Mouse (Mus musculus): ENCODE results near the gene Btg1.

Btg1 gene

DNA sequence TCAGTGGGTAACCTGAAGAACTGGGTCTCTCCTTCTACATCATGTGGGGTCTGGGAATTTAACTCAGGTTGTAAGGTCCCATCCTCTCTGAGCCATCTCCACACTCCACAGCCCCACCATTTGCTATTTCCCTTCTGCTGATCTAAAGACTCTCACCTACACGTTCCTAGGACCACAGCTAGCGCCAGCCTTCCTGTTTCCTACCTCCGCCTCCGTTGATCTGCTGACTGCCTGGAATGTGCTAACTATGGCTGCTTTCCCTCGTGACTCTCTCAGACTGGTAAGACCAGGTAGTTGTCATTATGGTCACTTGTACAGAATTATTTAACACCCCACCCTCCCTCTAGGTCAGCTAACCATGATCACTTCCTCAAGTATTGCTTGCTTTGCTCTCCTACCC is 13.3 kb downstream of the Btg1 start:
- DNase-seq (ENCODE audit: low spot score in 2 of 2): no peak

DNA sequence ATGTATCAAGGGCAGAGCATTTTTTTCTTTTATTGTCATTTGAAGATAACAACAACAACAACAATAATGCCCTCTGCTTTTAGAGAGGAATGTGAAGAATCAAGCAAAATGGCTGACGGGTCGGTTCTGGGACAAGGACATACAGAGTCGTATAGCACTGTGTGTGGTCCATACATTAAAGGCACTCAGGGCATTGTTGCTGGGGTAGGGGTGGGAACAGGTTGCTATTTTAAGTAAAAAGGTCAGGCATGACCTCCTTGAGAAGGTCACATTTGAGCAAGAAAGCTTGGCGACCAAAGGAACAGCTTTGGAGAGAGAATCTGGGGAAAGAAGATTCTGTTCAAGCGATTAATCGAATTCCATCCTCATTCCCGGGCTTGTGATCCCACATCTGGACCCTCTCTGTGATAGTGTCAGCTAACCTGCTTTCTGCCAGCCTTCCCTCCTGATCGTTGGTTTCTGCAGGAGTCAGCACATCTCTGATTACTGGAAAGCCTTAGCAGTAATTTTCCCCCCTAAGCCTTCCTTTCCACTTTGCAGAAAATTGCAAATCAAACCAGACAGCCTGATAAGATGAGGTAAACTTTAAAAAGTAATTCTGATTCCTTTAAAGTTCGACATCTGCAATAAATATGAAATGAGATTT is 14.4 kb downstream of the Btg1 start:
- no peak for DNase-seq (ENCODE audit: low spot score in 2 of 2)

DNA sequence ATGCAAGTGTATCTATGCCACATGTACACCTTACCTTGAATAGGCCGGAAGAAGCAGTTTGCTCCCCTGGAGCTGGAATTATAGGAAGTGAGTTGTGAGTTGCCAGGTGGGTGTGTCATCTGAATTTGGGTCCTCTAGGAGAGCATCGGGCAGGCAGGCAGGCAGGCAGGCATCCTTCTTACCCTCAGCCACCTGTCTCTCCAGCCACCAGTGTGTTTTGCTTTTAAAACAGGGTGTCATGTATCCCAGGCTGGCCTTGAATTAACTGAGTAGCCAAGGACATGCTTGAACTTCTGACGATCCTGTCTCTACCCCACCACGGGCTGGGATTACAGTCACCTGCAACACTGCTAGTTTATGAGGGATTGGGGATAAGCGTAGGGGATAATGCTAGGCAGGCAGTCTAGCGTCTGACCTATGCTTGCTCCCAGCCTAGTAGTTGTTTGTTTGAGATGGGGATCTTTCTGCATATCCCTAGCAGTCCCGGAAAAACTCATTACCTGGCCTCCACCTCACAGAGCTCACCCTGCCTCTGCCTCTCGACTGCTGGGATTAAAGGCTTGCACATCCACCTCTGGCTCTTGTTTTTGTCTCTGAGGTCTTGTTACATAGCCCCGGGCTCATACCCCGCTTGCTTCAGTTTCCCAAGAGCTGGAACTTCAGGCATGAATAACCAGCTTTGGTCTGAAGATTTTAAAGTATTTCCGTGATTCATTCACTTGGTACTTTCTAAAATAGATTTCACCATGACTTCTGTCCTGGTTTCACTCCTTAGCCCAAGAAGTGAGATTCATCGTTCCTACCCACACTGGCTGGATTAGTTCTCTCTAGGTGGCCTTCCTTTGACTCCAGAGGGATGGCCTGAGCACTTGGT is 15.7 kb downstream of the Btg1 start:
- no peak for DNase-seq (ENCODE audit: low spot score in 2 of 2)

DNA sequence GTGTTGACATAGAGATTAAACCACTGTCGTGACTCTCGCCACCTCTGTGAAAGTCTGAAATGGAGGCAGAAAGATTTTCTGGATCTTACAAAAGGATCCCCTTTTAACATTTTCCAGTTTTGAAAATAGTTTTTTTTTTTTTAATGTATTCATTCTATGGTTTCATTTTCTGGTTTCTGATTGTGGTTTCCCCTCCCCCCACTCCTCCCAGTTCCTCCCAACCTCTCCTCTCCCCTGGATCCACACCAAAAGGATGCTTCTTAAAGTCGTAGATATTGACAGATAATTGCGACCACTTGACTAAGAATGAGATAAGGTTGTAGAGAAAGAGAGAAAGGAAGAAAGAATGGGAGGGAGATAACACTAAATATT is 16.3 kb downstream of the Btg1 start:
- no peak for DNase-seq (ENCODE audit: low spot score in 2 of 2)

DNA sequence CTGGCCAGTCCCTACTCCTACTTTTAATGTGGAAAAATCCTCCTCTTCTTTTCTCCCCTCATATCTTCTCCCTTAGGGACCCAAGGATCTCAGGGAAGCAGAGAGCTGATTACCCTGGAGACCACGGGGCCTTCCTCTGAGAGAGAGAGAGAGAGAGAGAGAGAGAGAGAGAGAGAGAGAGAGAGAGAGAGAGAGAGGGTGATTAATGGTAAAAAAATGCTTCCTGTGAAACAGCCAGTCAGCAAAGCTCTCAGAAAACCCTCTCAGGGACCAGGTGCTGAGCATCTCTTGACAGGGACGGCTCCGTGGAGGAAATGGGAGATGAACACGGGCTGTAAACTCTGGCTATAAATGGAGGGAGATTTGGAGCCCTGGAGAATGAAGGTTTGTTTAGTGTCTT is 18.7 kb downstream of the Btg1 start:
- DNase-seq (ENCODE audit: low spot score in 2 of 2): no peak

DNA sequence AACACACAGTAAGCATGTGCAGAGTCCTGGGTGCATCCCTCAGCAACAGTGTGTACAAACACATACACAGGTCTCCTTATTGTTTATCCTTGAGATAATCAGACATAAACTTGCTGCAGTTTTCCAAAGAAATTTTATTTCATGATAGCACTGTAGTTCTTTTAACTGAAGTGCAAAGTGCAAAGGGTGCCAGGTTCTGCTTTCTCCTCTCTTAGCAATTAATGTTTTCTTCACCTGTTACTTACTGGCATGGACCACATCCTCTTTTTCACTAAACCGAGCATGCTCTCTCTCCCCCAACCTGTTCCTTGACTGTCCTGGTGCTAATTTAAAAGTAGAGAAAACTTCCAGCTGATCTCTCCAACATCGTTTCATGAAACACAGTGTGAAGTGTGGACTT is 21.7 kb downstream of the Btg1 start:
- DNase-seq (ENCODE audit: low spot score in 2 of 2): no peak

DNA sequence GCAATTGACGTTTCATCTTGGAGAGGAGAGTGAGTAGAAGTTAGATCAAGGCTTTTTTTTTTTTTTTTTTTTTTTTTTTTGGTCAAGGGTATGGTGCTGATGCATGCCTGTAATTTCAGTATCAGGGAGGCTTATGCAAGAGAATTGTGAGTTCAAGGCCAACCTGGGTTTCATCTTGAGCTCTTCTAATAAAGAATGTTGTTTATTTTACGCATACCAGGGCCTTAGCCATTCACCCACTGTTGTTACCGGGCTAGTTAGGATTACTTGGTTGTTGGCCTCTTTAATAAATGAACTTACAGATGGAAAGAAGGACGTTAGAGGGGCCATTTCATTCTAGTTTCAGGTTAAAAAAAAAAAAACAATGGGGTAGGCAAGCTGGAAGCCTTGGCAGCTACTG is 25.2 kb downstream of the Btg1 start:
- DNase-seq (ENCODE audit: low spot score in 2 of 2): no peak

DNA sequence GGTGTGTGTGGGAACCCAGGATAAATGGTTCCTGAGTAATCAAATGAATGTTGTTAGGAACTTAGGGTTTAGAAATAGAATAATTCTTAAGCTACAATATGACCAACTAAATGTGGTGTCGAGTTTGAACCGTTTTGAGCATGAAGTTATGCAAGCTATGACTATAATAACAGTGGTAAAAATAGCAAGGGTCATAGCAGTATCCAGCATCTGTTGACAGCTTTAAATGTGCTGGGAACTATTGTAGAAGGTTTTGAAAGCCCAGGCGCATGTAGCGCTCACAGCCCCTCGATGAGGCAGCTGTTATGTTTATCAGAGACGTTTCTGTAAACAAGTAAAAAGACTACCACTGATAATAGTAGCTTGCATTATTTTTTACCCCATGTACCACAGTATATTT is 25.9 kb downstream of the Btg1 start:
- DNase-seq (ENCODE audit: low spot score in 2 of 2): no peak

DNA sequence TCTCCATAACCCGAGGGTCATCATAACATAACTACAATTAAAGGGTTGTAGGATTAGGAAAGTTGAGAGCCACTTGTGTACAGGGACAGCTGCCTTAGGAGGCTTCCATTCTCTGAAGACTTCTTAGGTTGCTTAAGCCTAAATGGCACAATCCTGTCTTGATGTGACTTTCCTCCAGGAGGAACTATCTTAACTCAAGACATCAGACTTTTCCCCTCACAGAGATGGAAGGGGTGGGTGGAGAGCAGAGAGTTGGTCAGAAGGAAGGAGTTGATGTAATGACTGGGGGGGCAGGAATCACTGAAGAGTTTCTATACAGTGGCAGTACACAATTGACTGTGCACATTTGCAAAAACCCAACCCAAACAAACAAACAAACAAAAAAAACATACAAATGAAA is 28.4 kb downstream of the Btg1 start:
- DNase-seq (ENCODE audit: low spot score in 2 of 2): no peak

DNA sequence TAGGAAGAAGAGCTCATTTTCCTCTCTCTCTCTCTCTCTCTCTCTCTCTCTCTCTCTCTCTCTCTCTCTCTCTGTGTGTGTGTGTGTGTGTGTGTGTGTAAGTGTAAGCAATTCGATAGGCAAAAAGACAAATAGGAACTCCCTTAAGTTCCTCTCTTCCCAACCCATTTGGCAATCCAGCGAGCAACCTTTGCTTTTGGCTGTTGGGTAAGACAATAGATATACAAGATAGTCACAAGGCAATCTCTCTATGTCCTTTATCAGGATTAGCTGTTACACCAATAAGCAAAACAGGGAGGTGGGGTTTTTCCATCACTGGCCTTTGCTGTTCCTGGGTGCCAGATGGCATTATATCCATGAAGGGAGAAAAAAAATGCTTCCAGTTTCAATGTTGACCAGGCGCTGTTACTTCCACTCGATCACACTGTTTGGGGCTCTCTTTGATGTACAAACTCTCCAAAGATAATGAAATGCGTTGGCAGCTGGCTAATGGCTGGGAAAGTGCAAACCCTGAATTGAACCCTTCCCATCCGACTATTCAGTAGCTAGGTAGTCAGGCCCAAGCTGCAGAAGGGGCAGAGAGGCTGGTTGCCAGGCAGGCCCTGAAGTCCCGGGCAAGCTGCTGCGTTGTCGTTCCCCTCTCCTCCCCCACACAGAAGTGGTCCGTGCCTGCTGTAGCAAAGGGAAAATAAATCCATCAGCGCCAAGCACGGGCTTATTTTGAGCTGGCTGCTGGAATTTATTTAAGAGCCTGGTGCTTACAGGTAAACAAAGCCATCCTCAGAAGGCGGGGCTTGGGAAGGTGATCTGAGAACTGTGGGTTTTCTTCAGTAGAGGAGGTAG is 29.4 kb downstream of the Btg1 start:
- DNase-seq (ENCODE audit: low spot score in 2 of 2): no peak

DNA sequence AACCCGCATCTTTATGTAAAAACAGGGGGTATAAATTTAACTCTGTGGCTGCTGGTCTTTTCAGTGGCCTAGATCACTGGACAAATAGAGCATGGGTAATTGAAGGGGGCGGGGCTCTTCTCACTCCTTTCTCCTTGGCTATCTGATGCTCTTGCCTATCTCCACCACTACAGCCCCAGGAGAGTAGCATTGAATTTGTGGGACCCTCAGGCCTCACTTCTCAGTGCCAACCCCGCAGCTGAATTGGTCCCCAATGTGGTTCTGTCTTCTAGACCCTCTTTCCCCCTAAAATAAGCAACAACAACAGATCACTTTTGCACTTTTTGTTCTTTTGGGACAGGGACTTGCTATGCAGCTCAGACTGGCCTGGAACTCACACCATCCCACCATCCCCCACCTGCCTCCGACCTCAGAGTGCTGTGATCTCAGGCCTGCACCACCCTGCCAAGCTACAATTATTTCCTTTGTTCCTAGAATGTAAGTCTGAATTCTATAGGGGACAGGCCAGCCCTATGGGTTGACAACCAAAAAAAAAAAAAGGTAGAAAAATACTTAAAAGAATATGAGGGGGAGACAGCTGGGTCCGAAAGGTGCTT is 30.2 kb downstream of the Btg1 start:
- DNase-seq (ENCODE audit: low spot score in 2 of 2): no peak

DNA sequence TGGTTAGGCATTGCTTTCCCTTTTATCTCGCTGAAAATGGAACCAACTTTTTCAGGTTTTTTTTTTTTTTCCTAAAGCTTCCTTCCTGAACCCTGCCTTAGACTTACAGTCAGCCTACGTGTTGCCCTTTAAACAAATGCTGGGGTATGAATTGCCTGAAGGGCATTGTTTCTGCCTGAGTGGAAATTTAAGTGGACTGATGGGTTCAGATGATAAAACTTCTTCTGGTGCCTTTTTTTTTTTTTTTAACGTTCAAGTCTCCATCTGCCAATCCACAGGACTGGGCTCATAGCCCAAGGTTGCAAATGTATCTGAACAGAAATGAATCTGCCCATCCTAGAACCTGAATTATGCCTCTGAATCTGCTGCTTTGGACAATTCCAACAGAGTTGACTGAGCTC is 31.4 kb downstream of the Btg1 start:
- no peak for DNase-seq (ENCODE audit: low spot score in 2 of 2)

DNA sequence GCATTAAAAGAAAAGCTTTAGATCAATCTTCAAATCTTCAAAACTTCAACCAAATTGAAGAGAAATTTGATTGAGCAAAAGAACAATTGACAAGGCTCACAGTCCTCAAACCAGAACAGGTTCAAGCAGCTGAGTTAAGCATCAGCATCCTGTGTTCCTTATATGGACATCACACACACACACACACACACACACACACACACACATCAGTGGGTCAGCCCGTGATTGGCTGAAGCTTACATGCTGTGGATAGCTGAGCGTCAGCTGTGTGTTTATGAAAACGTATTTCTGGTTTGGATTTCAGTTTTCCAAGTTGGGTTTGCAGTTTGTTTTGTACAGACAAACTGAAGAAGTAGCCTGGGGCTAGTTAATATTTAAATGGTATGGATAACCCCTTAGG is 32.7 kb downstream of the Btg1 start:
- DNase-seq (ENCODE audit: low spot score in 2 of 2): no peak

DNA sequence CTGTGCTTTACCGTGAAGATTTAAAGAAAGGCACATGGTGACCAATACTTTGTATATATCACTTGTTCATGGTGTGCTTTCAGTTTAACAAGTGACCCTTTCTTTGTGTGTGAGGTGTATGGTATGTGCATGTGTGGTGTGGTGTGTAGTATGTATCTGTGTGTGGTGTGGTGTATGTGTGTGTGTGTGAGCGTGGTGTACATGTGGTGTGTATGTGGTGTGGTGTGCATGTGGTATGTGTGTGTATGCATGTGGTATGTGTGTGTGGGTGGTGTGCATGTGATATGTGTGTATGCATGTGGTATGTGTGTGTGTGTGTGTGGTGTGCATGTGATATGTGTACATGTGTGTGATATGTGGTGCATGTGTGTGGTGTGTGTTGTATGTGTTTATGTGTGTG is 35.6 kb downstream of the Btg1 start:
- no peak for DNase-seq (ENCODE audit: low spot score in 2 of 2)

DNA sequence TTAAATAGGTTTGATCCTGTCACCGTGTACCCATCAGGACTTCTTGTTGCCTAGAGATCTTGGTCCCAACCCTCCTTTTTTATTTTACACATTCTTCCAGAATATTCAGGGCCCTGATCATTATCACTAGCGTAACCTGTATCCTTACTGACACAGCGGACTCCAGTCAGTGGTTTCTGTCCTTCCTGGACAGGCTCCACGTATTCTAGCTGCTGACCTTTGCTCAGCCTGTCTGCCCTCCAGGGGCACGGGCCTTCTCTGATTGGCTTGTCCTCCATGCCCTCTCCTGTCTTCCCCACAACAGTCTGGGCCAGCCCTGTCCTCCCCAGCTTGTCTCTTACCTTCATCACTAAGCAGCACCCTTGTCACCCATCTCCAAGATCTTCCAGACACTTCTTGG is 36.2 kb downstream of the Btg1 start:
- no peak for DNase-seq (ENCODE audit: low spot score in 2 of 2)

DNA sequence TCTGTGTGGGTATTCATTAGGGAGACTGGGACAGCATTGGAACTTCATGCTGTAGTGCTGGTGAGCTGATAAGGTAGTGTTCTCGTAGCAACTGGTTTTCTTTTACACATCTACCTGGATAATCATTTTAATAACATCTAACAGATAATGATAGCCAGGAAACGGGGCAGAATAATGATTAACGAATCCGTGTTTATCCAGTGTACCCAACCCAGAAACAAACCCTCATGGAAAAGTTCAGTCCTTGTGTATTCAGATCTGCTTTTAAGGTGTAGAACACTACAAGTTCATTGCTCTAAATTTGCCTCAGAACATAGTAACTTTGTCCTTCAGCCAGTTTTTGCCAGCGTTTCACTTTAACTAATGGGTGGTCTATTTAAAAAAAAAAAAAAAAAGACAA is 37.3 kb downstream of the Btg1 start:
- no peak for DNase-seq (ENCODE audit: low spot score in 2 of 2)

DNA sequence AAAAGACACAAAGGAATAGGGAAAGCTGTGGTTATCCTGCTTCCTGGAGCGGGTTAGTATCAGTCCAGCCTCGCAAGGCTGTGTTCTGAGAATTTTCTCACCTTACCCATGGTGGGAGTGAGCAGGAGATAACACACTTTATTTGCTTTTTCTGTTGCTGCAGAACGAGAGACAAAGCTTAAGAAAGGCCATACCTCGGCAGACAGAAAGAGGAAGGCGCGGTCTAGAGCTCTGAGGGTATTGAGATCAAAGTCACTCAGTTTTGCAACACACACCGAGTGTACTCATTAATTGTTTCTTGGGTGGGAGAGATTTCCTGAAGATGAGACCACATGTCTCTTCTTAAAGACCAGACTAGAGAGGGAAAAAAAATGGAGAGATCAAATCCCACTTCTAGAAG is 37.8 kb downstream of the Btg1 start:
- DNase-seq (ENCODE audit: low spot score in 2 of 2): no peak

DNA sequence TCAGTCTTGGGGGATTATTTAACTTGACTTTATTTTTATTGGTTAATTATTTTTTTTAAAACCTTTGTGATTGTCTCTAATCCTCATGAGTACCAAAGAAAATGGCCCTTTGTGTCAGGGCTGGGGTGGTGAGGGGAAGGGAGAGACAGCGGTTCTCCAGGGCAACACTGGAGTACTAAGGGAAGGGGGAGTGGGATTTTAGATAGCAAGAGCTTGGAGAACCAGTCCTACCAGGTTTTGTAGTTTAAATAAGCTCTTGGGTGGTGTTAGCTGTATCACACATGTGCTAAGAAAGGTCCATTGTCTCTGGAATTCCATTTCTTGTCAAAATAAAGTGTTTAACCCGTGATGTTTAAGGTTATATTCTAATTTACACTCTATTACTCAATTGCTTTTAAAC is 38.3 kb downstream of the Btg1 start:
- no peak for DNase-seq (ENCODE audit: low spot score in 2 of 2)

DNA sequence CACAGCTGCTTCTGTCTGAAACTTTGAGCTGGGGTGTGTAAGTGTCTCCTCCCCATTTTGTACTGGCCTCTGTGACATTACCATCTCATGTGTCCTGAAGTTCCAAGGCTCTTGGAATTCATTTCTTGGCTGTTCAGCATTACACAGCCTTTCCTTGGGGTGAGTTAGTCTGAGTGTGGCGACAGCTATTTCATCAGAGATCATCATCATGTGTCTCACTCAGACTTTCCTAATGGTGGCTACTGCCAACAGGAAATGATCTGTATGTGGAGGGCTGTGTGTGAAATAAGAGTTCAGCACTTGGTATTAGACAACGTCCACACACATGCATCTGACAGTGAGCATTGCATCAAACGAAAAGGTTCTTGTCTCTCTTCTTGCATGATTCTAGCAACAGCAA is 39.4 kb downstream of the Btg1 start:
- no peak for DNase-seq (ENCODE audit: low spot score in 2 of 2)

DNA sequence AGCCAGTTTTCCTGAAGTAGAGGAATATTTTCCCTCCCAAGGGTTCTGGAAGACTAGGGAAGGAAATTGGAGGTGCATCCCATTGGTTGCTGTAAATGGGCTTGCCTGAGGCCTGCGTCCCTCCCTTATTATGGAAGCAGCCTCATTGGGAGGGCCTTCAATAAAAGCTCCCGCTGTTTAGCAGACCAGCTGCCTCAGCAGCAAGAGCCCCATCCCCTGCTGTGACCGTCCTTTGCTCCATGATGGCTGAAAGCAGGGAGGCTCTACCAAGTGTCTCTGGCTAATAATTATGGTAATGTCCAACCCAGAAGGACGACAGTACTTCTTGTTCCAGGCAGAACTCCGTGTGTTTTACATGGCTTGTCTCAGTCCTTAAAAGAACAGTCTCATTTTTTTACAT is 42.1 kb downstream of the Btg1 start:
- no peak for DNase-seq (ENCODE audit: low spot score in 2 of 2)

DNA sequence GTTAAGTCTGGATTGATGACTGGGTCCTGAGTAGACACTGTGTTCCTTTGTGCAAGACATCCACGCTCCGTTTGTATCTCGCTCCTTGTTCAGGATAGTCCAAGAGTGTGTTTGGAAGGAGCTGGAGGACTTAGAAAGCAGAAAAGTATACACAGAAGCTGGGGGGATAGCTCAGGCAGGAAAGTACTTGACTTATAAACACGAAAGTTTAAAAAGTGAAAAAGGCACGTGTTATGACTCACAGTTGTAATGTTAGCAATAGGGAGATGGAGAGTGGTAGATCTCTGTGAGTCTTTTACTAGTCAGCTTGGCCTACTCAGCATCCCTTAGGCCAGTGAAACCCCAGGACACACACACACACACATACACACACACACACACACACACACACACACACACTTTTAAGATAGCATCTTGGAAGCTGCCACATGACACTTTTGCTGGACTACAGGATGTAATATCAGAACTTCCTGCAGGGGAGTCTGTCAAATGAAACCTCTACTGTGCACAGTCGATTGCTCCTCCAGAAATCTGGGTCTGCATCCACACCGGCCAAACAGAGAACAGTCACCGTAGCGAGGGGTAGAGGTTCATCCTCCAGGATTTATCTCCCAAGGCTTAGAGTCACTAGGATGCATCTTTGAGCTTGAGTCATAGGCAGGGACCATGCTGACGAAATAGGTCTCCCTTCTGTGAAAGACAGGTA is 43.6 kb downstream of the Btg1 start:
- DNase-seq (ENCODE audit: low spot score in 2 of 2): no peak

DNA sequence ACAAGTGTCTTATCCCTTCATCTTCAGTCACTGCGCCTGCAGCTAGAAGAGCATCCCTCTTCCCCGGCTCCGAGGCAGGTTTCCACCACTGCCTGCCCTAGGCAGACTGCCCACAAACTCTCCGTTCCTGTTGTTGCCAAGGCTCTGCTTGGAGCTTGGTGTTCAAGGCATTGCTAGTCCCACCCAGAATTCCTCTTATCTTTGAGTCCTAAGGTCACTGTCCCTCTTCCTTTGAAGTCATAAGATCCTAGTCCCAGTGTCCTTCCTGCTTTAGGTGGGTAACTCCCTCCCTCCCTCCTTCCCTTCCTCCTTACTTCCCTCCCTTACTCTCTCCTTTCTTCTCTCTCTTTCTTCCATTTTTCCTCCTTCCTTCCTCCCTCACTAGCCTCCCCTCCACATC is 46.2 kb downstream of the Btg1 start:
- no peak for DNase-seq (ENCODE audit: low spot score in 2 of 2)

All from spleen, postnatal 4 days (tissue).